Mouse (Mus musculus) forelimb bud, embryonic 11.5 days (tissue): ENCODE data around the gene Mad1l1.
A peak's percentile ranks its signal among the peaks of the same experiment; 100 is the strongest.

Experiments
- DNase-seq: peaks from one replicate; pipeline ENCODE4 v3.0.0-alpha.2; 2012; ENCODE audit warnings: low read depth, low spot score

Mad1l1 gene

GRCm38 (mm10) chr5:140183387-140183786 is 138.0 kb downstream of the Mad1l1 start:
- no peak for DNase-seq

- no peak for DNase-seq
Measured at GRCm38 (mm10) chr5:140182351-140182750, 139.0 kb downstream of the Mad1l1 start.

GRCm38 (mm10) chr5:140180016-140180415 is 141.3 kb downstream of the Mad1l1 start:
- no peak for DNase-seq

GRCm38 (mm10) chr5:140178058-140178690 is 143.2 kb downstream of the Mad1l1 start:
- DNase-seq, result no peak

- no peak for DNase-seq
Measured at GRCm38 (mm10) chr5:140177582-140177981, 143.8 kb downstream of the Mad1l1 start.

GRCm38 (mm10) chr5:140176370-140176769 is 145.0 kb downstream of the Mad1l1 start:
- DNase-seq, result no peak

GRCm38 (mm10) chr5:140174814-140175490 is 146.4 kb downstream of the Mad1l1 start:
- DNase-seq, result peak; percentile 12

- no peak for DNase-seq
Measured at GRCm38 (mm10) chr5:140174066-140174465, 147.3 kb downstream of the Mad1l1 start.

- no peak for DNase-seq
Measured at GRCm38 (mm10) chr5:140173181-140173580, 148.2 kb downstream of the Mad1l1 start.

- no peak for DNase-seq
Measured at GRCm38 (mm10) chr5:140171710-140172109, 149.6 kb downstream of the Mad1l1 start.

- no peak for DNase-seq
Measured at GRCm38 (mm10) chr5:140167531-140167930, 153.8 kb downstream of the Mad1l1 start.

GRCm38 (mm10) chr5:140167080-140167479 is 154.3 kb downstream of the Mad1l1 start:
- DNase-seq, result no peak

GRCm38 (mm10) chr5:140163947-140164346 is 157.4 kb downstream of the Mad1l1 start:
- no peak for DNase-seq

GRCm38 (mm10) chr5:140162071-140162845 is 159.1 kb downstream of the Mad1l1 start:
- no peak for DNase-seq

GRCm38 (mm10) chr5:140159007-140159406 is 162.3 kb downstream of the Mad1l1 start:
- no peak for DNase-seq

- no peak for DNase-seq
Measured at GRCm38 (mm10) chr5:140157886-140158627, 163.3 kb downstream of the Mad1l1 start.

- DNase-seq, result no peak
Measured at GRCm38 (mm10) chr5:140154166-140154565, 167.2 kb downstream of the Mad1l1 start.

- no peak for DNase-seq
Measured at GRCm38 (mm10) chr5:140151871-140152270, 169.5 kb downstream of the Mad1l1 start.

- no peak for DNase-seq
Measured at GRCm38 (mm10) chr5:140151180-140151579, 170.2 kb downstream of the Mad1l1 start.

- no peak for DNase-seq
Measured at GRCm38 (mm10) chr5:140150694-140151093, 170.7 kb downstream of the Mad1l1 start.

GRCm38 (mm10) chr5:140150136-140150535 is 171.2 kb downstream of the Mad1l1 start:
- no peak for DNase-seq

- no peak for DNase-seq
Measured at GRCm38 (mm10) chr5:140149298-140149697, 172.1 kb downstream of the Mad1l1 start.
